Mouse (Mus musculus) C2C12 (cell line): Measurements from ENCODE around the gene Cacng8. TPM values are rescaled to one million over a fixed set of nuclear protein-coding genes. Genes with fewer than 3 reads are reported as not detected.
"Not testable (repeated sequence)": the region's sequence is repeated elsewhere in the genome, so short reads cannot be mapped to it uniquely, and the experiment has no call there.

Experiments
- H3K27me3 ChIP-seq: one replicate; pipeline ENCODE4 v1.6.1; 2011; ENCODE audit not compliant: control insufficient read depth, insufficient read depth, insufficient read length
- H3K36me3 ChIP-seq: one replicate; pipeline ENCODE4 v1.6.1; 2011; ENCODE audit not compliant: control insufficient read depth, insufficient read depth
- H3K4me3 ChIP-seq: one replicate; pipeline ENCODE4 v1.5.1; 2011; ENCODE audit warnings: mild to moderate bottlenecking, control low read depth; ENCODE audit not compliant: poor library complexity, insufficient read depth, severe bottlenecking
- H3K79me2 ChIP-seq: one replicate; pipeline ENCODE4 v1.6.1; 2011; ENCODE audit not compliant: control insufficient read depth, insufficient read depth
- H3K79me3 ChIP-seq: one replicate; pipeline ENCODE4 v1.6.1; 2011; ENCODE audit warnings: low read depth, control low read depth
- H3ac ChIP-seq: one replicate; pipeline ENCODE3; 2011; ENCODE audit warnings: low read depth; ENCODE audit not compliant: control insufficient read depth, insufficient read length
- CEBPB ChIP-seq: IDR thresholded peaks from one replicate; pipeline ENCODE4 v1.6.1; 2011; ENCODE audit warnings: low read depth, mild to moderate bottlenecking, control low read depth, moderate library complexity
- CTCF ChIP-seq: IDR thresholded peaks from one replicate; pipeline ENCODE4 v1.5.1; 2011; ENCODE audit not compliant: control insufficient read depth, insufficient read depth, insufficient read length
- FOSL1 ChIP-seq: IDR thresholded peaks from one replicate; pipeline ENCODE4 v1.8.0; 2011; ENCODE audit warnings: mild to moderate bottlenecking, low read length; ENCODE audit not compliant: poor library complexity, insufficient read depth, severe bottlenecking
- MAX ChIP-seq: IDR thresholded peaks from one replicate; pipeline ENCODE4 v1.6.1; 2011; ENCODE audit warnings: mild to moderate bottlenecking, control low read depth
- MYOD1 ChIP-seq: IDR thresholded peaks from one replicate; pipeline ENCODE4 v1.6.1; 2011; ENCODE audit warnings: low read depth; ENCODE audit not compliant: control insufficient read depth, insufficient read length
- MYOG ChIP-seq: IDR thresholded peaks from one replicate; pipeline ENCODE4 v1.6.1; 2011; ENCODE audit not compliant: control insufficient read depth, insufficient read length; ENCODE audit errors: extremely low read depth
- USF1 ChIP-seq: IDR thresholded peaks from one replicate; pipeline ENCODE4 v1.6.1; 2011; ENCODE audit warnings: low read depth, mild to moderate bottlenecking, control low read depth, moderate library complexity
- polyA plus RNA-seq: library from polyadenylated mRNA; unstranded; fragments of >200 nt; fragmentation: generic; extraction: Trizol; gene quantifications from one replicate; pipeline ENCODE4 v1.2.1, GENCODE M21; 2012; ENCODE audit warnings: missing spikeins

The Cacng8 gene
- polyA plus RNA-seq, 1 experiment: 1.3 TPM

DNA sequence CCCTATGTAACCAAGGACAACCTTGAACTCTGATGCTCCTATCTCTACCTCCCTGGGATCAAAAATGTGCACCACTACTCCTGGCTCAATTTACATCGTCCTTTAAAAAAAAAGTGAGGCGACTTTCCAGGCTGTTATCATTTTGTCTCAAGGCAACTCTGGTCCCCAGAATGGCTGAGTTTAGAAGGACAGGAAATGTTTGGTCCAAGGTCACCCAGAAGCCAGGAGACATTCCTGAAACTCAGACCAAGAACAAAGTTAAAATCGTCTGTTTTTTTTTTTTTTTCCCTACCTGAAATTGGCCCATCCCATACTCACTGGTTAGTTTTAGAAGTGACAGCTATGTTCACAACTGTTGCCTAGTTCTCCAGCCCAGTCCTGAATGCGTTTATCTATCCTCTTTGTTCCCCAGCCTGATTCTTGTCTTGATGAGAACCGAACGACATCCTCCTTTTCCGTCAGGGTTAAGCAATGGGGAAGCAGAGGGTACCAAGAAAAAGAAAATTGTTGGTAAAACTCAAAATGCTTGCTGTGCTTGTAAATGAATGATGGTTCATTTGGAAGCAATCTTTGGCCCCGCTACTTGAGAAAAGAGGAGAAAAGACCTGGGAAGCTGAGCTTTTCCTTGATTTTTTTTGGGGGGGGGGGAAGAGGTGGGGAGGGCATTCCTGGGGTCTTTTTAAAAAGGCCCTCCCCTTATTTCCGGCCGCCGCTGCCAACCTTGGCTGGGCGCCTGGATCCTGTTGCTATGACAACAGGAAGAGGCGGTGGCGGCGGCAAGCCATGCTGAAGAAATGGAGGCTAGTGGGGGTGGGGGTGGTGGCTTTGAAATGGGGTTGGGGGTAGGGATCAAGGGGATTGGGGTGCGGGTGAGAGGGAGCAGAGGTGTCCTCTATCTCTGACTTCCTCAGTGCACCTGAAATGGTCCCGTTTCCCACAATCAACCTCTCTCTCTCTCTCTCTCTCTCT is 755 bp upstream of the Cacng8 start:
- H3K36me3 ChIP-seq: no peaks in the 10 kb centered on the region
- H3K79me2 ChIP-seq: no peaks in the 10 kb centered on the region
- H3ac ChIP-seq: no peak overlapping the region
- H3K27me3 ChIP-seq: peaks cover 5% of the 10 kb centered on the region
- H3K79me3 ChIP-seq: no peaks in the 10 kb centered on the region
- H3K4me3 ChIP-seq: no peak overlapping the region
- TF ChIP-seq MYOG: no peak

DNA sequence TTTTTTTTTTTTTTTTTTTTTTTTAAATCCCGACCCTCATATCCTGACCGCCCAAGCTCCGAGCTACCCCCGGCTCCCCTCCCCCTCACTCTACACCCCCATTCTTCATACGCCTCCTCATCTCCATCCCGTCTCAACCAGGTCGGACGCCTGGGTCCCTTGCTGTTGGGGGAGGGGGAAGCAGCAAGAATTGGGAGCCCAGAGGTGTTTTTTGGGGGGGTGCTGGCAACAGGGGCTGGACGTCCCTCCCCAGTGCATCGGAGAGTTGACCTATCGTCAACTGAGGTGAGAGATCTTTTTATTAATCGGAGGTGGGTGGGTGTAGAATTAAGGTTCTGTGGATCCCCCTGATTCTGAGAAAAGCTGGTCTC is 583 bp downstream of the Cacng8 start:
- Histone ChIP-seq H3K27me3 (peaks cover 5% of the 10 kb centered on the region), H3ac (no peak overlapping the region), H3K79me3 (no peaks in the 10 kb centered on the region), H3K4me3 (no peak overlapping the region), H3K79me2 (no peaks in the 10 kb centered on the region), H3K36me3 (no peaks in the 10 kb centered on the region)
- TF ChIP-seq MAX (no peak), CEBPB (no peak), MYOG (no peak), CTCF (no peak), MYOD1 (no peak), FOSL1 (no peak), USF1 (no peak)

DNA sequence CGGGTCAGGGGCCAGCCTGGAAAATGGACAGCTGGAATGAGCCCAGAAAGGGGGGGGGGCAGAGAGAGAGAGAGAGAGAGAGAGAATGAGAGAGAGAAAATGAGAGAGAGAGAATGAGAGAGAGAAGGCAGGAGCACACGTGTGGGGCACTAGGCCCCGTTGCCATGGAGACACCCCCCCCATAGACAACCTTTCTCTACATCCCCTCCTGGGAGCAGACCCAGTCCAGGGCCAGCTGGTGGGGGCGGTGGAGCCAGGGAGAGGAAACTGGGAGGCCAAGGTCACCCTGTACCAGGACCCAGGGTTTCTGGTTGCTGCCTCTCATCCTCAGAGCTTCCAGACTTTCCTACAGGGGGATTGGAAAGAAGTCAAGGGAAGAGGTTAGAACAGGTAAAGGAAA is 1.3 kb downstream of the Cacng8 start:
- no peaks in the 10 kb centered on the region for H3K79me3 ChIP-seq
- H3ac ChIP-seq: no peak overlapping the region
- no peaks in the 10 kb centered on the region for H3K79me2 ChIP-seq
- H3K36me3 ChIP-seq: no peaks in the 10 kb centered on the region
- H3K27me3 ChIP-seq: peaks cover 5% of the 10 kb centered on the region
- no peak overlapping the region for H3K4me3 ChIP-seq
- TF ChIP-seq USF1 (no peak), MAX (no peak), CEBPB (no peak), MYOD1 (no peak), CTCF (no peak), MYOG (no peak), FOSL1 (no peak)

DNA sequence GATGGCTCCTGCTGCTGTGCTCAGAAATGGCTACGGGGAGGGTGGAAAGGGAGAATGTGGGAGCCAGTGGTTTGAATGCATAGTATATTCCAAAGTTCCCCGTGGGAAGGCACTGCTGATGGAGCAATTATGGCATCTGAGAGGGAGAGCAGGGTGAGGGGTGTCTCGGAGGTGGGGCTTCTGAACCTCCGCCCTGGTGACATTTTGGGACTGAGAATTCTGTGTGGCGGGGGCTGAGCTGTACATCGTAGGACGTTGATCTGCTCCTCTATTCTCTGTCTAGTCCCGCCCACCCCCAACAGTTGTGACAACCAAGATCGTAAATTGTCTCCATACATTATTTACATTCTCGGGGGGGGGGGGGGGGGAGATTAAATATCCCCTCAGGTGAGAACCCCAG is 6.9 kb downstream of the Cacng8 start:
- Histone ChIP-seq H3K4me3 (no peak overlapping the region), H3K79me3 (no peaks in the 10 kb centered on the region), H3K79me2 (no peaks in the 10 kb centered on the region), H3K36me3 (no peaks in the 10 kb centered on the region), H3K27me3 (peaks cover 5% of the 10 kb centered on the region), H3ac (no peak overlapping the region)
- TF ChIP-seq USF1 (no peak), MYOD1 (no peak), CEBPB (no peak), MYOG (no peak)

DNA sequence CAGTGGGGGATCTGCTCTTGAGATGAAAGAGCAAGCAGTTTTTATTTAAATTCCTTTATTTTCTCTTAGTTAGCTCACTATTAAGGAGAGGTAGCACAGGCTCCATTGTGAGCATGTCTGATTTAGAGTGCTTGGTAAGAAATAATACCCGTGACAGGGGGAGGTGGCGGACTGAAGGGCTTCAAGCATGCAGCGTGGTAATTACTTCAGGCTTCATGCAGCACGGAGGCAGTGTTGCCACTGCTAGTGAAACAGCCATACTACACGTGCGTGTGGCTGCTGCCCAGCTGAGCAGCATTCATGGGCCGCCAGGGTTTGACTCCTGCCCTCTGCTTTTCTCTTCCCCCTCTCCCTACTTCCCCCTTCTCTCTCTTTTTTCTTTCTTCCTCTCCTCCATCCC is 7.3 kb downstream of the Cacng8 start:
- TF ChIP-seq USF1 (no peak), FOSL1 (no peak), MAX (no peak), MYOD1 (no peak), CEBPB (no peak), MYOG (no peak), CTCF (no peak)
- H3K79me2 ChIP-seq: no peaks in the 10 kb centered on the region
- no peaks in the 10 kb centered on the region for H3K36me3 ChIP-seq
- H3ac ChIP-seq: no peak overlapping the region
- H3K4me3 ChIP-seq: no peak overlapping the region
- no peaks in the 10 kb centered on the region for H3K79me3 ChIP-seq
- H3K27me3 ChIP-seq: peaks cover 5% of the 10 kb centered on the region

DNA sequence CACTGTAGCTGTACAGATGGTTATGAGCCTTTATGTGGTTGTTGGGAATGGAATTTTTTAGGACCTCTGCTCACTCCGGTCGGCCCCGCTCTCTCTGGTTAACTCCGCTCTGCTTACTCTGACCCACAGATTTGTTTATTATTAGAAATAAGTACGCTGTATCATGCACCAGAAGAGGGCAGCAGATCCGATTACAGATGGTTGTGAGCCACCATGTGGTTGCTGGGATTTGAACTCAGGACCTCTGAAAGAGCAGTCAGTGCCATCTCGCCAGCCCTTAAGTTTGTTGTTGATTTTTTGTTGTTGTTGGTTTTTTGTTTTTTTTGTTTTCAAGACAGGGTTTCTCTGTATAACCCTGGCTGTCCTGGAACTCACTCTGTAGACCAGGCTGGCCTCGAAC is 7.9 kb downstream of the Cacng8 start:
- not testable (repeated sequence) for H3ac ChIP-seq, H3K27me3 ChIP-seq, H3K4me3 ChIP-seq, H3K79me3 ChIP-seq, H3K36me3 ChIP-seq, H3K79me2 ChIP-seq
